Mouse (Mus musculus) cortical plate, adult 2 months (tissue): ENCODE measurements around the gene Lrrk1.

ENCODE experiments used
- CTCF ChIP-seq: fragments of 200-500 bp; IDR thresholded peaks from 2 replicates; pipeline ENCODE4 v1.5.1; 2011; ENCODE audit warnings: mild to moderate bottlenecking, control low read depth, low read length; ENCODE audit not compliant: insufficient read depth; ENCODE audit errors: extremely low read depth
- POLR2A ChIP-seq: fragments of 200-500 bp; IDR thresholded peaks from 2 replicates; pipeline ENCODE4 v1.6.1; 2011; ENCODE audit warnings: mild to moderate bottlenecking, low read length, control low read depth; ENCODE audit not compliant: insufficient read depth; ENCODE audit errors: extremely low read depth

DNA sequence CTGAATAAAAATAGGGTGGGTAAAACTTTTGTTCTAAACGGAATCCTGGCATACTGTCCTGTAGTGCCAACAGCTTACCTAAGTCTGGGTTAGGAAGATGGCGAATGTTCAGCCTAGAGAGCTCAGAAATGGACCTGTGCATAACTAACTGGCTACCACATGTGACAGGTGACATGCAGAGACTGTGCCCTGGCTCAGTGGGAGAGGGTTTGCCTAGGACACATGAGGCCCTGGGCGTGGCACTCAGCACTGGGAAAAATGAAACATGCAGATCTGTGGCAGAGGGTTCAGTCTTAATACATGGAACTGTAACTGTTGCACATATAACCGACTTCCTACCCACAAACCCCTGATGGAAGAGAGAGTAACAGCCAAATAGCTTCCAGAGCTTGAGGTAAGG is 204.1 kb downstream of the Lrrk1 start:
- TF ChIP-seq CTCF, result no peak
- no peak for TF ChIP-seq POLR2A
